Mouse (Mus musculus) layer of hippocampus, postnatal 14 days (tissue): Measurements from ENCODE around the gene Add1. TPM values are rescaled to one million over a fixed set of nuclear protein-coding genes. Genes with fewer than 3 reads are reported as not detected.
"Not testable (repeated sequence)": the region's sequence is repeated elsewhere in the genome, so short reads cannot be mapped to it uniquely, and the experiment has no call there.

Experiments
- DNase-seq, 2 experiments: peaks; one replicate each; pipeline ENCODE4 v3.0.0; 2021 to 2022; ENCODE audit warnings: low spot score in 2 of 2, mixed read lengths in 1 of 2
- total RNA-seq, 2 experiments: library from RNA; stranded (reverse); gene quantifications; 2 replicates each; pipeline ENCODE4 v1.2.3; 2021

The Add1 gene
- total RNA-seq, 2 experiments from 2014 or later, result 376 to 400 TPM

- peak; percentile 41 to 46 for DNase-seq
These were observed 23.8 kb upstream of the Add1 start for GRCm38 (mm10) chr5:34549483-34550221.

- DNase-seq, result no peak
These were observed 23.2 kb upstream of the Add1 start for GRCm38 (mm10) chr5:34550251-34550650.

GRCm38 (mm10) chr5:34551821-34552220, 21.6 kb upstream of the Add1 start:
- DNase-seq, result no peak

GRCm38 (mm10) chr5:34563854-34564253, 9.6 kb upstream of the Add1 start:
- DNase-seq, result no peak

- DNase-seq, result no peak
These were observed 9.2 kb upstream of the Add1 start for GRCm38 (mm10) chr5:34564291-34564690.

GRCm38 (mm10) chr5:34565545-34566283, 7.8 kb upstream of the Add1 start:
- peak; percentile 37 to 63 for DNase-seq

- DNase-seq, result no peak
These were observed 1.9 kb upstream of the Add1 start for GRCm38 (mm10) chr5:34571551-34571950.

GRCm38 (mm10) chr5:34572568-34572967, 896 bp upstream of the Add1 start:
- DNase-seq, result not testable (repeated sequence)

- no peak for DNase-seq
These were observed 1.3 kb downstream of the Add1 start for GRCm38 (mm10) chr5:34574721-34575120.

- DNase-seq, result no peak
These were observed 2.8 kb downstream of the Add1 start for GRCm38 (mm10) chr5:34576286-34576685.

GRCm38 (mm10) chr5:34578038-34578655, 4.7 kb downstream of the Add1 start:
- DNase-seq, result no peak

- no peak for DNase-seq
These were observed 5.9 kb downstream of the Add1 start for GRCm38 (mm10) chr5:34579377-34579776.

- peak in 1 of 2 experiments; percentile 7 for DNase-seq
These were observed 8.3 kb downstream of the Add1 start for GRCm38 (mm10) chr5:34581671-34582313.

GRCm38 (mm10) chr5:34582314-34582675, 8.8 kb downstream of the Add1 start:
- DNase-seq, result no peak

- DNase-seq, result no peak
These were observed 11.8 kb downstream of the Add1 start for GRCm38 (mm10) chr5:34585216-34585615.

GRCm38 (mm10) chr5:34587881-34588280, 14.4 kb downstream of the Add1 start:
- DNase-seq, result no peak

GRCm38 (mm10) chr5:34590059-34590458, 16.6 kb downstream of the Add1 start:
- no peak for DNase-seq

- no peak for DNase-seq
These were observed 17.2 kb downstream of the Add1 start for GRCm38 (mm10) chr5:34590702-34591101.

- peak in 1 of 2 experiments; percentile 35 for DNase-seq
These were observed 18.0 kb downstream of the Add1 start for GRCm38 (mm10) chr5:34591388-34592004.

- DNase-seq, result not testable (repeated sequence)
These were observed 18.8 kb downstream of the Add1 start for GRCm38 (mm10) chr5:34592224-34592623.

- DNase-seq, result no peak
These were observed 19.2 kb downstream of the Add1 start for GRCm38 (mm10) chr5:34592666-34593065.
